Mouse (Mus musculus) heart, adult 2 months (tissue): Measurements from ENCODE around the gene Gm2696. TPM values are rescaled to one million over a fixed set of nuclear protein-coding genes. Genes with fewer than 3 reads are reported as not detected.
"Not testable (repeated sequence)": the region's sequence is repeated elsewhere in the genome, so short reads cannot be mapped to it uniquely, and the experiment has no call there.

Experiments used
- DNase-seq, 2 experiments: peaks; one replicate each; pipeline ENCODE4 v3.0.0; 2021
- H3K27ac ChIP-seq: fragments of 200-600 bp; 2 replicates; pipeline ENCODE4 v1.8.1; 2022
- H3K27me3 ChIP-seq: fragments of 200-500 bp; 2 replicates; pipeline ENCODE4 v1.6.1; 2012; ENCODE audit warnings: mild to moderate bottlenecking, low read length, inconsistent platforms, mixed read lengths; ENCODE audit not compliant: control insufficient read depth, insufficient read depth
- H3K36me3 ChIP-seq: fragments of 200-500 bp; 2 replicates; pipeline ENCODE4 v1.6.1; 2012; ENCODE audit warnings: low read length, inconsistent platforms; ENCODE audit not compliant: control insufficient read depth, insufficient read depth
- H3K4me1 ChIP-seq: fragments of 200-500 bp; 2 replicates; pipeline ENCODE4 v1.6.1; 2011; ENCODE audit warnings: low read length; ENCODE audit not compliant: control insufficient read depth, insufficient read depth
- H3K4me3 ChIP-seq: fragments of 200-600 bp; 2 replicates; pipeline ENCODE4 v1.8.1; 2022
- H3K79me2 ChIP-seq: fragments of 200-500 bp; replicated peaks from 2 replicates; pipeline ENCODE4 v1.6.1; 2012; ENCODE audit warnings: mild to moderate bottlenecking, inconsistent platforms, low read length, moderate library complexity, mixed read lengths; ENCODE audit not compliant: control insufficient read depth, insufficient read depth
- H3K9ac ChIP-seq: fragments of 200-500 bp; 2 replicates; pipeline ENCODE4 v1.6.1; 2012; ENCODE audit warnings: low read depth, mild to moderate bottlenecking, control low read depth, inconsistent platforms, low read length, mixed read lengths
- CTCF ChIP-seq: fragments of 200-600 bp; IDR thresholded peaks from 2 replicates; pipeline ENCODE4 v1.8.1; 2022; ENCODE audit warnings: antibody characterized with exemption, mild to moderate bottlenecking, moderate library complexity
- EP300 ChIP-seq: fragments of 200-500 bp; IDR thresholded peaks from 2 replicates; pipeline ENCODE4 v1.6.1; 2011; ENCODE audit warnings: low read depth, low read length, control low read depth; ENCODE audit not compliant: insufficient read depth
- POLR2A ChIP-seq: fragments of 200-500 bp; IDR thresholded peaks from 2 replicates; pipeline ENCODE4 v1.6.1; 2011; ENCODE audit warnings: mild to moderate bottlenecking, low read depth, low read length, control low read depth; ENCODE audit not compliant: insufficient read depth
- WGBS: fragments of 180-500 bp; shearing (Covaris S2); methylation state at CpG from one replicate; pipeline ENCODE4 v1.1.7; 2018; 5-methylcytosine and 5-hydroxymethylcytosine counted together
- intact Hi-C: fragments of 180-260 bp; cut with DNase I; formaldehyde crosslinking; loops from one replicate; pipeline ENCODE4 v1.15.1; 2025
- long read RNA-seq: library from polyadenylated mRNA; stranded (forward); transcript quantifications from one replicate; pipeline ENCODE4 v2.0.0, GENCODE M21; 2021
- polyA plus RNA-seq: library from polyadenylated mRNA; depleted of rRNA; stranded (reverse); fragments of >200 nt; gene quantifications from 2 replicates; pipeline ENCODE4 v1.2.3, GENCODE M21; 2012; rRNA removed
- total RNA-seq, 2 experiments: library from RNA; stranded (reverse); gene quantifications; 2 replicates each; pipeline ENCODE4 v1.2.3; 2021

The Gm2696 gene
- total RNA-seq (not detected), polyA plus RNA-seq (not detected in 2 replicates)
- long read RNA-seq, result 0 reads

DNA sequence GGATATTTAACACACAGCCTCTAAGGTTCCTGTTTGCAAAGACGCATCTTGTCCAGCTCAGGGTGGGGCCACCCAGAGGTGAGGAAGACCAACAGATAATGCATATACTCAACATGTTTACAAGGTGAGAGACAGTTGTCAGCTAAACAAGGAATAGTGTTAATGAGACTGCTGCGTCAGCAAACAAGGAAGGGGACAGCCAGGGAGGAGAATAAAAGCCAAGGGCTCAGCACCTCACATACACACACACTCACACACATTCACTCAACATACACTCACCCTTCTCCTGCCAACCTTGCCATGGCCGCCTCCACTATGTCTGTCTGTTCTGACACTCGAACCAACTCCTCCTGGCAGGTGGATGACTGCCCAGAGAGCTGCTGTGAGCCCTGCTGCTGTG is at the start of gene Gm2696:
Gm2696 (plus strand) TSS at position 301 of the 400 bp plus-strand sequence.
- H3K9ac ChIP-seq, result no peak within 1 kb of the TSS
- no peak within 1 kb of the TSS for H3K4me3 ChIP-seq
- 44% methylated on average over 4 of the region's 4 CpGs for WGBS
- H3K36me3 ChIP-seq, result no peaks in the 10 kb centered on the region
- no peak for DNase-seq
- no peaks in the 10 kb centered on the region for H3K79me2 ChIP-seq
- no peak within 1 kb of the TSS for H3K27ac ChIP-seq
- TF ChIP-seq CTCF (no peak), POLR2A (no peak), EP300 (no peak)
- intact Hi-C loops, result no loop called here
- no peaks in the 10 kb centered on the region for H3K27me3 ChIP-seq
- no peaks in the 10 kb centered on the region for H3K4me1 ChIP-seq

DNA sequence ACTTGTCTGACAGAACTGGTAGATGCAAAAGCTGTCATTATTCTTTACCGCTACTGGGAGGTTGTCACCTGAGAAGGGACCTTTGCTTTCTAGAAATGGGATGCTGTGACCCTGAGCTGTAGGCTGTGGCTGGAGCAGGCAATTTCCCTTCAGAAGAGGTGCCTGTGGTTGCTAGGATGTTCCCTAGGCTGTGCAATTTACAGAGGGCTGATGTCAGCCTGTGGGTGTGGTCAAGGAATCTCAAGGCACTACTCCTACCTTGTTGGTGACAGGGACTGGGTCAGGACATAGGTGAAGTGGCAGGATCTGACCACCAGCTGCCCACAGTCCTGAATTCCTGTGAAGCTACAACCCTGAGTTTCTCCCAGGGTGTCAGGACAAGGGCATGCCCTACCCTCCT is 44.8 kb upstream of the Gm2696 start:
- no peaks in the 10 kb centered on the region for H3K4me1 ChIP-seq
- 86% methylated on average over 1 of the region's 1 CpGs for WGBS
- no peak overlapping the region for H3K9ac ChIP-seq
- H3K79me2 ChIP-seq, result no peaks in the 10 kb centered on the region
- no peaks in the 10 kb centered on the region for H3K27me3 ChIP-seq
- DNase-seq, result no peak
- H3K4me3 ChIP-seq, result no peak overlapping the region
- TF ChIP-seq EP300 (no peak), CTCF (no peak), POLR2A (no peak)
- no peaks in the 10 kb centered on the region for H3K36me3 ChIP-seq
- H3K27ac ChIP-seq, result no peak overlapping the region
- intact Hi-C loops, result no loop called here

DNA sequence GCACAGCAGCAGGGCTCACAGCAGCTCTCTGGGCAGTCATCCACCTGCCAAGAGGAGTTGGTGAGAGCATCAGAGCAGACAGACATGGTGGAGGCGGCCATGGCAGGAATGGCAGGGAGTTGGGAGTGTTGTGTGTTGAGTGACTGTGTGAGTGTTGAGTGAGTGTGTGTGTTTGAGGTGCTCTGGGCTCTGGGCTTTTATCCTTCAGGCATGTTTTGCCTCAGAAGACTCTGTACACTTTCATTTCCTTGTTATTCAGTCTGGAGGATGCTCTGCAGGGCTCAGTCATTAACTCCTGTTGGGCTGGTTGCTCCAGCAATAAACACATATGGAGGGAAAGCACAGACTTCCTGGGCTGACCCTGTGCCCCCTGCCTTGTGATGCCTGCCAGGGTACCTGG is 43.3 kb upstream of the Gm2696 start, which contains the start of gene Gm3238:
Gm3238 (minus strand) TSS at position 101 of the 400 bp plus-strand sequence.
- H3K27ac ChIP-seq, H3K9ac ChIP-seq, H3K4me1 ChIP-seq, H3K79me2 ChIP-seq, H3K36me3 ChIP-seq, intact Hi-C loops, DNase-seq, H3K4me3 ChIP-seq, H3K27me3 ChIP-seq: not testable (repeated sequence)
- 40% methylated on average over 1 of the region's 1 CpGs for WGBS

DNA sequence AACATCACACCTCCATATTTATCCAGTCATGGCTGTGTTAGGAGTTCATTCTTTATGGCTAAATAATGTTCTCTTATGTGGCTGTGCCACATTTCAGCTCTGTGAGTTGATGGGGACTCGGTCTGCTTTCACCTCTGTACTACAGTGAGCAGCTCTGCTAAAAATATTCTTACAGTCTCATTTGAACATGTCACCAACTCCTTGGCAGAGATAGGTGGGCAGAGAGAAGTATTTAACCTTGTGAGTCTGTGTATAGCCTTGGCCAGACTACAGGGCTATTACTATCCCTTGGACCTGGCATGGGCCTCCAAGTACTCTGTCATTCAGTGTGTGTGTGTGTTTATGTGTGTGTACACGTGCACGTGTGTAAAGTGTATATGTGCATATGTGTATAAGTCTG is 42.3 kb upstream of the Gm2696 start:
- H3K9ac ChIP-seq, DNase-seq, H3K27me3 ChIP-seq, intact Hi-C loops, H3K79me2 ChIP-seq, H3K4me1 ChIP-seq, H3K4me3 ChIP-seq, H3K27ac ChIP-seq, H3K36me3 ChIP-seq: not testable (repeated sequence)
- 67% methylated on average over 3 of the region's 3 CpGs for WGBS

DNA sequence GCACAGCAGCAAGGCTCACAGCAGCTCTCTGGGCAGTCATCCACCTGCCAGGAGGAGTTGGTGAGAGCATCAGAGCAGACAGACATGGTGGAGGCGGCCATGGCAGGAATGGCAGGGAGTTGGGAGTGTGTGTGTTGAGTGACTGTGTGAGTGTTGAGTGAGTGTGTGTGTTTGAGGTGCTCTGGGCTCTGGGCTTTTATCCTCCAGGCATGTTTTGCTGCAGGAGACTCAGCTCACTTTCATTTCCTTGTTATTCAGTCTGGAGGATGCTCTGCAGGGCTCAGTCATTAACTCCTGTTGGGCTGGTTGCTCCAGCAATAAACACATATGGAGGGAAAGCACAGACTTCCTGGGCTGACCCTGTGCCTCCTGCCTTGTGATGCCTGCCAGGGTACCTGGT is 37.6 kb upstream of the Gm2696 start, which contains the start of gene Gm7138:
Gm7138 (minus strand) TSS at position 101 of the 400 bp plus-strand sequence.
- H3K79me2 ChIP-seq, intact Hi-C loops: not testable (repeated sequence)
- 67% methylated on average over 1 of the region's 1 CpGs for WGBS

DNA sequence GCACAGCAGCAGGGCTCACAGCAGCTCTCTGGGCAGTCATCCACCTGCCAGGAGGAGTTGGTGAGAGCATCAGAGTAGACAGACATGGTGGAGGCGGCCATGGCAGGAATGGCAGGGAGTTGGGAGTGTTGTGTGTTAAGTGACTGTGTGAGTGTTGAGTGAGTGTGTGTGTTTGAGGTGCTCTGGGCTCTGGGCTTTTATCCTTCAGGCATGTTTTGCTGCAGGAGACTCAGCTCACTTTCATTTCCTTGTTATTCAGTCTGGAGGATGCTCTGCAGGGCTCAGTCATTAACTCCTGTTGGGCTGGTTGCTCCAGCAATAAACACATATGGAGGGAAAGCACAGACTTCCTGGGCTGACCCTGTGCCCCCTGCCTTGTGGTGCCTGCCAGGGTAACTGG is 32.0 kb upstream of the Gm2696 start, which contains the start of gene Gm3250:
Gm3250 (minus strand) TSS at position 101 of the 400 bp plus-strand sequence.
- H3K4me1 ChIP-seq, H3K27ac ChIP-seq, H3K36me3 ChIP-seq, H3K4me3 ChIP-seq, H3K9ac ChIP-seq, intact Hi-C loops, DNase-seq, H3K79me2 ChIP-seq, H3K27me3 ChIP-seq: not testable (repeated sequence)
- 57% methylated on average over 1 of the region's 1 CpGs for WGBS

More for the DNA sequence above, 37.6 kb upstream of the Gm2696 start, which contains the start of gene Gm7138:
- H3K4me3 ChIP-seq, H3K4me1 ChIP-seq, H3K36me3 ChIP-seq, H3K27me3 ChIP-seq, DNase-seq, H3K27ac ChIP-seq, H3K9ac ChIP-seq: not testable (repeated sequence)

DNA sequence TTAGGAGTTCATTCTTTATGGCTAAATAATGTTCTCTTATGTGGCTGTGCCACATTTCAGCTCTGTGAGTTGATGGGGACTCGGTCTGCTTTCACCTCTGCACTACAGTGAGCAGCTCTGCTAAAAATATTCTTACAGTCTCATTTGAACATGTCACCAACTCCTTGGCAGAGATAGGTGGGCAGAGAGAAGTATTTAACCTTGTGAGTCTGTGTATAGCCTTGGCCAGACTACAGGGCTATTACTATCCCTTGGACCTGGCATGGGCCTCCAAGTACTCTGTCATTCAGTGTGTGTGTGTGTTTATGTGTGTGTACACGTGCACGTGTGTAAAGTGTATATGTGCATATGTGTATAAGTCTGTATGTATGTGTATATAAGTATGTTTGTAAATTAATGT is 31.1 kb upstream of the Gm2696 start:
- H3K4me3 ChIP-seq, H3K27me3 ChIP-seq, H3K4me1 ChIP-seq, intact Hi-C loops, DNase-seq, H3K27ac ChIP-seq, H3K9ac ChIP-seq, H3K36me3 ChIP-seq, H3K79me2 ChIP-seq: not testable (repeated sequence)
- 72% methylated on average over 3 of the region's 3 CpGs for WGBS

DNA sequence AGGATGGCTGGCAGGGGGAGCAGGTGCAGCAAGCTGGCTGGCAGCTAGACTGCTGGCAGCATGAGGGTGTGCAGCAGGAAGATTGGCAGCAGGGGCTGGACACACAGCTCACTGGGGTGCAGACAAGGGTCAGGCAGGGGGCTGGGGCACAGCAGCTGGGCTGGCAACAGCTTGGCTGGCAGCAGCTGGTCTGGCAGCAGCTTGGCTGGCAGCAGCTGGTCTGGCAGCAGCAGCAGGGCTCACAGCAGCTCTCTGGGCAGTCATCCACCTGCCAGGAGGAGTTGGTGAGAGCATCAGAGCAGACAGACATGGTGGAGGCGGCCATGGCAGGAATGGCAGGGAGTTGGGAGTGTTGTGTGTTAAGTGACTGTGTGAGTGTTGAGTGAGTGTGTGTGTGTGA is 26.6 kb upstream of the Gm2696 start, which contains the start of gene Gm7137:
Gm7137 (minus strand) TSS at position 325 of the 400 bp plus-strand sequence.
- H3K27ac ChIP-seq, H3K9ac ChIP-seq, H3K4me1 ChIP-seq, H3K27me3 ChIP-seq, H3K4me3 ChIP-seq, H3K79me2 ChIP-seq, intact Hi-C loops, H3K36me3 ChIP-seq: not testable (repeated sequence)
- DNase-seq, result peak; percentile 29 to 56
- WGBS, result 45% methylated on average over 1 of the region's 1 CpGs
